Mouse (Mus musculus): ENCODE results near the gene Adra2a. TPM values are rescaled to one million over a fixed set of nuclear protein-coding genes. Genes with fewer than 3 reads are reported as not detected.

Adra2a gene
- polyA plus RNA-seq, 1 experiment from 2014 or later: 2.5 TPM

DNA sequence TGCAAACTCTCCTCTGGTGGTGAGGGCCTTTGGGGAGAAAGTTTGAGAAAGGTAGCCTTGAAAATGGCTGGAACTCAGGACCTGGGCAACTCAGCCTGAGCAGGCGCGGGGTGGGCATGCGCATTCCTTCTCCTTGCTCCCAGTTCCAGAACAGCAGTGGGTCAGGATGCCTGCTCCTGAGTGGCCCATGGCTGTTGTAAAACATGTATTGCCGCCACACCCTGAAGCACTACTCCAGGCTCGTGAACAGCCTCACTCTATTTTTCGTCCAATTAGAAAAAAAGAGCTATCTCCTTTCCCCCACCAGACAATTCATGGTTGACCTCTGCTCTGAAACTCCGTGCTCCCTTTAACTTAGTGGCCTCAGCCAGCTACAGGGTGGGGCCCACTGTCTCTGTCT, 24.5 kb downstream of the Adra2a start:
- ATAC-seq (replicated peaks; ENCODE audit: low FRiP score, low TSS enrichment, low read depth) (no peak), DNase-seq (ENCODE audit: low spot score) (no peak)
- Histone ChIP-seq H3K27me3 (replicated peaks; ENCODE audit: control insufficient read depth, insufficient read depth, low read length) (no peaks in the 10 kb centered on the region), H3K4me2 (ENCODE audit: low read length) (no peak overlapping the region), H3K9ac (ENCODE audit: low read length) (no peak overlapping the region), H3K27ac (ENCODE audit: low read depth) (no peak overlapping the region), H3K9me3 (ENCODE audit: control insufficient read depth, low read length) (no peaks in the 10 kb centered on the region), H3K4me1 (replicated peaks; ENCODE audit: control insufficient read depth, insufficient read depth, low read length) (no peaks in the 10 kb centered on the region), H3K4me3 (ENCODE audit: low read depth, low read length) (no peak overlapping the region), H3K36me3 (ENCODE audit: control insufficient read depth, insufficient read depth, low read length) (no peaks in the 10 kb centered on the region)
- WGBS: 80% methylated on average over 7 of the region's 7 CpGs

GRCm38 (mm10) chr19:54070521-54070920, 26.6 kb downstream of the Adra2a start:
- no peak overlapping the region for H3K4me2 ChIP-seq (ENCODE audit: low read length)
- ATAC-seq (replicated peaks; ENCODE audit: low FRiP score, low TSS enrichment, low read depth) (no peak; the same call in 1 of the 2 replicates), DNase-seq (ENCODE audit: low spot score) (peak; percentile 72)
- H3K27me3 ChIP-seq (replicated peaks; ENCODE audit: control insufficient read depth, insufficient read depth, low read length): no peaks in the 10 kb centered on the region
- H3K4me3 ChIP-seq (ENCODE audit: low read depth, low read length): no peak overlapping the region
- H3K9me3 ChIP-seq (ENCODE audit: control insufficient read depth, low read length): no peaks in the 10 kb centered on the region
- no peak overlapping the region for H3K27ac ChIP-seq (ENCODE audit: low read depth)
- no peaks in the 10 kb centered on the region for H3K36me3 ChIP-seq (ENCODE audit: control insufficient read depth, insufficient read depth, low read length)
- WGBS: 61% methylated on average over 5 of the region's 5 CpGs
- H3K4me1 ChIP-seq (replicated peaks; ENCODE audit: control insufficient read depth, insufficient read depth, low read length): no peaks in the 10 kb centered on the region
- no peak overlapping the region for H3K9ac ChIP-seq (ENCODE audit: low read length)

DNA sequence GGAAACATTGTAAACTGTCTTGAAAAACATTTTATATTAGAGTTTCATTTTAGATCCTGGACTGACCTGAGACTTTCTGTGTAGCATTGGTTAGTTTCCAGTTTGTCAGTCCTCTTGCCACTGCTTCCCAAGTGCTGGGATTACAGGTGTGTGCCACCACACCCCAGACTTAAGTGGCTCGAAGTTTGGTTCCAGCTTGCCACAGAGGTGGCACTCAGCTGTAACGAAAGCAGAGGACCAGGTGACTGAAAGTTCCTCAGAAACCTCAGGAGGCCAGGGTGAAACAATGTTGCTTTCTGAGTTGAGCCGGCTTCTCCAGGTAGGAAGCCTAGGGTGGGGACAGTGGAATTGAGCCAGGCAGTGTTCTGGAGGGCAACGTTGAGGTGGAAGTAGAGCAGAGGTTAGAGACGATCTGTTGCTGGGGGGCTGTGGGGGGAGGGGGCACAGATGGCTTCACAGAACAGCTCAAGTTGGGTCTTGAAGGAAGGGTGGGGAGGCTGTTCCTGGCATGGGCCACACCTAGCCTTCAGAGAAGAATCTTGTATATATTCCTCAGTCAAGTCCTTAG, 28.4 kb downstream of the Adra2a start:
- H3K36me3 ChIP-seq (ENCODE audit: control insufficient read depth, insufficient read depth, low read length): no peaks in the 10 kb centered on the region
- 80% methylated on average over 5 of the region's 5 CpGs for WGBS
- ATAC-seq (replicated peaks; ENCODE audit: low FRiP score, low TSS enrichment, low read depth): no peak

GRCm38 (mm10) chr19:54076362-54077349, 32.7 kb downstream of the Adra2a start:
- H3K36me3 ChIP-seq (ENCODE audit: control insufficient read depth, insufficient read depth, low read length): no peaks in the 10 kb centered on the region
- no peak for DNase-seq (ENCODE audit: low spot score)
- no peaks in the 10 kb centered on the region for H3K9me3 ChIP-seq (ENCODE audit: control insufficient read depth, low read length)
- 32% methylated on average over 10 of the region's 10 CpGs for WGBS
- H3K27me3 ChIP-seq (replicated peaks; ENCODE audit: control insufficient read depth, insufficient read depth, low read length): no peaks in the 10 kb centered on the region
- H3K4me1 ChIP-seq (replicated peaks; ENCODE audit: control insufficient read depth, insufficient read depth, low read length): no peaks in the 10 kb centered on the region
- no peak overlapping the region for H3K4me2 ChIP-seq (ENCODE audit: low read length)
- H3K9ac ChIP-seq (ENCODE audit: low read length): no peak overlapping the region
- H3K4me3 ChIP-seq (ENCODE audit: low read depth, low read length): no peak overlapping the region
- H3K27ac ChIP-seq (ENCODE audit: low read depth): no peak overlapping the region
- ATAC-seq (replicated peaks; ENCODE audit: low FRiP score, low TSS enrichment, low read depth): no peak

More for the DNA sequence above, 28.4 kb downstream of the Adra2a start:
- no peak overlapping the region for H3K9ac ChIP-seq (ENCODE audit: low read length)
- no peaks in the 10 kb centered on the region for H3K27me3 ChIP-seq (replicated peaks; ENCODE audit: control insufficient read depth, insufficient read depth, low read length)
- H3K9me3 ChIP-seq (ENCODE audit: control insufficient read depth, low read length): no peaks in the 10 kb centered on the region
- no peaks in the 10 kb centered on the region for H3K4me1 ChIP-seq (replicated peaks; ENCODE audit: control insufficient read depth, insufficient read depth, low read length)
- H3K27ac ChIP-seq (ENCODE audit: low read depth): no peak overlapping the region
- H3K4me2 ChIP-seq (ENCODE audit: low read length): no peak overlapping the region
- no peak for DNase-seq (ENCODE audit: low spot score)
- no peak overlapping the region for H3K4me3 ChIP-seq (ENCODE audit: low read depth, low read length)

DNA sequence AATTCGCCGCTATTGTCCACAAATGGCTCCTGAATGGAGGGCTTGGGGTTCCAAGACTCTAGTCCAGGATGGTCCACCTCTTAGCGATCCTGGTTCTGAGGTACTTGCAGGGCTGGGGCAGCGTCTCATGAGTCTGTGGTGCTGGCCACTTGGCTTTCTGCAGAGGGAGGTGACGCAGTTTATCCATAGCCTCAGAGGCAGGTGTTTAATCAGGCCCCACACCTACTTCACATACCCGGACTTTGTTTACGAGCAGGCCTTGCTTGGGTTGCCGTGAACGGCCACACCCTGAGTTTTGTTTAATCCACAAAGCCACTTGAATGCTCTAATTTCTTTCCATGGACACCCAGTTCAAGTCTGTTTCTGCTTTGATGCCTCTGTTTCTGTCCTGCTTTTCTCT, 37.4 kb downstream of the Adra2a start:
- WGBS: 70% methylated on average over 9 of the region's 9 CpGs

DNA sequence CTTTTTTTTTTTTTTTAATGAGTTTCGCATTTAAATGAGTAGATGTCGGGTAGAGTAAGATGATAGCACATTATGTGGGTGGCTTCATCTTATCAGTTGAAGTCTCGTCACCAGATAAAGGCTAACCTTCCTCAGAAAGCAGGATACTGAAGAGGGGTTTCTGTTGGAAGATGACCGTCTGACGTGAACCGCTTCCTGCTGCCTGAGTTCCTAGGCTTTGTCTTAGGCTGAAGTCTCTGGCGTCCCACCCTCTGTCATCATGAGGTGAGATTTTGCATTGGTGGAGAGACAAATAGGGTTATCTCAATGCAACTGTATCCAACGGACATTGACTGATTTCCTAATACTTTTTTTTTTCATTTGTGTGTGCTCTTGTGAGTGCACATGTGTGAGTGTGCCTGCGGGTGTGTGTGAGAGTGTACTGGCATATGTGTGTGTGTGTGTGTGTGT, 37.8 kb downstream of the Adra2a start:
- DNase-seq (ENCODE audit: low spot score): no peak
- Histone ChIP-seq H3K4me1 (replicated peaks; ENCODE audit: control insufficient read depth, insufficient read depth, low read length) (no peaks in the 10 kb centered on the region), H3K27ac (ENCODE audit: low read depth) (no peak overlapping the region), H3K4me2 (ENCODE audit: low read length) (no peak overlapping the region), H3K9me3 (ENCODE audit: control insufficient read depth, low read length) (no peaks in the 10 kb centered on the region), H3K9ac (ENCODE audit: low read length) (no peak overlapping the region), H3K27me3 (replicated peaks; ENCODE audit: control insufficient read depth, insufficient read depth, low read length) (no peaks in the 10 kb centered on the region), H3K36me3 (ENCODE audit: control insufficient read depth, insufficient read depth, low read length) (no peaks in the 10 kb centered on the region), H3K4me3 (ENCODE audit: low read depth, low read length) (no peak overlapping the region)
- WGBS: 82% methylated on average over 9 of the region's 9 CpGs
- no peak for ATAC-seq (replicated peaks; ENCODE audit: low FRiP score, low TSS enrichment, low read depth)

More for the DNA sequence above, 37.4 kb downstream of the Adra2a start:
- H3K9me3 ChIP-seq (ENCODE audit: control insufficient read depth, low read length): no peaks in the 10 kb centered on the region
- H3K4me2 ChIP-seq (ENCODE audit: low read length): no peak overlapping the region
- no peaks in the 10 kb centered on the region for H3K4me1 ChIP-seq (replicated peaks; ENCODE audit: control insufficient read depth, insufficient read depth, low read length)
- H3K36me3 ChIP-seq (ENCODE audit: control insufficient read depth, insufficient read depth, low read length): no peaks in the 10 kb centered on the region
- H3K27ac ChIP-seq (ENCODE audit: low read depth): no peak overlapping the region
- H3K4me3 ChIP-seq (ENCODE audit: low read depth, low read length): no peak overlapping the region
- DNase-seq (ENCODE audit: low spot score) (no peak), ATAC-seq (replicated peaks; ENCODE audit: low FRiP score, low TSS enrichment, low read depth) (no peak)
- H3K27me3 ChIP-seq (replicated peaks; ENCODE audit: control insufficient read depth, insufficient read depth, low read length): no peaks in the 10 kb centered on the region
- H3K9ac ChIP-seq (ENCODE audit: low read length): no peak overlapping the region

DNA sequence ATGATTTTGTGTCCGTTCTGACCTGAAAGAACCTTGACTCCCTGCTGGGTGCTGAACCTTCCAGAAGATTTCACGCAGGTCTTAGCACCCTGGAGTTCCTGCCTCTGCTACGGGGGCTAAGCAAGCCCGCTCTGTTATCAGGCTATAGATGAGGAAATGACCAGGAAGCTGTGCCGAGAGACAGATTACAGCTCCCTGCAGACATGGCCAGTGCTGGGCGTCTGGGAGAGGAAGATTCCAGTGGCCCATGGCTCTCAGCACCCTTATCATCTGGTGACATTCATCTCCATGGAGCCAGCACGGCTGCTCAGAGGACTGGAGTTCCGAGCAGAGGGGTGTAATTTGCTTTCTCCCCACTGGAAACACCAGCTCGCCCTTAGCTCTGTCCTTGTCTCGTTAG, 43.4 kb downstream of the Adra2a start:
- no peak for DNase-seq (ENCODE audit: low spot score)

DNA sequence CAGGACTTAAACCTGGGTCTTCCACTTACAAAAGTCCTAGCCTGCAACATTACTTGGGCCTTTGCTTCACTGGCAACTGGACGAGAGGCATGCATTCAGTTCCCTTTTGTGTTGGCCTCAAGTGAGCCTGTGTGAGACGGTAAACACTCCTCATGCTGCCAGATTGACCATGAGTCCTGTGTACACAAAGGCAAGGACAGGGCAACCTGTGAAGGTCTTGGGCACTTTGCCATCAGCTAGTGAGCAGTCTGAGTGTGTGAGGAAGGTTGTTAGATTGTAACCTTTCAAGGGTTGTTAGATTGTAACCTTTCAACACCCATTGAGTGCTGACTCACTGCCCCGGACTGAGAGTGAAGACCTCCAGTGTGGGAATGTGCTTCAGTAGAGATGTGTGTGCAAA, 49.6 kb downstream of the Adra2a start:
- no peaks in the 10 kb centered on the region for H3K9me3 ChIP-seq (ENCODE audit: control insufficient read depth, low read length)
- DNase-seq (ENCODE audit: low spot score): no peak
- no peaks in the 10 kb centered on the region for H3K36me3 ChIP-seq (ENCODE audit: control insufficient read depth, insufficient read depth, low read length)
- ATAC-seq (replicated peaks; ENCODE audit: low FRiP score, low TSS enrichment, low read depth): no peak
- H3K27me3 ChIP-seq (replicated peaks; ENCODE audit: control insufficient read depth, insufficient read depth, low read length): no peaks in the 10 kb centered on the region
- 83% methylated on average over 3 of the region's 3 CpGs for WGBS
- H3K27ac ChIP-seq (ENCODE audit: low read depth): no peak overlapping the region
- no peaks in the 10 kb centered on the region for H3K4me1 ChIP-seq (replicated peaks; ENCODE audit: control insufficient read depth, insufficient read depth, low read length)
- no peak overlapping the region for H3K4me2 ChIP-seq (ENCODE audit: low read length)
- H3K4me3 ChIP-seq (ENCODE audit: low read depth, low read length): no peak overlapping the region
- H3K9ac ChIP-seq (ENCODE audit: low read length): no peak overlapping the region

More for the DNA sequence above, 43.4 kb downstream of the Adra2a start:
- no peak overlapping the region for H3K27ac ChIP-seq (ENCODE audit: low read depth)
- no peaks in the 10 kb centered on the region for H3K27me3 ChIP-seq (replicated peaks; ENCODE audit: control insufficient read depth, insufficient read depth, low read length)
- no peak overlapping the region for H3K4me3 ChIP-seq (ENCODE audit: low read depth, low read length)
- no peak overlapping the region for H3K9ac ChIP-seq (ENCODE audit: low read length)
- H3K4me1 ChIP-seq (replicated peaks; ENCODE audit: control insufficient read depth, insufficient read depth, low read length): no peaks in the 10 kb centered on the region
- no peak overlapping the region for H3K4me2 ChIP-seq (ENCODE audit: low read length)
- ATAC-seq (replicated peaks; ENCODE audit: low FRiP score, low TSS enrichment, low read depth): no peak
- no peaks in the 10 kb centered on the region for H3K36me3 ChIP-seq (ENCODE audit: control insufficient read depth, insufficient read depth, low read length)
- no peaks in the 10 kb centered on the region for H3K9me3 ChIP-seq (ENCODE audit: control insufficient read depth, low read length)
- WGBS: 54% methylated on average over 10 of the region's 10 CpGs

Measured in intestine, embryonic 14.5 days (tissue).